Mouse (Mus musculus): ENCODE results near the gene Lrwd1.

- TF ChIP-seq GATA1 (IDR thresholded peaks at IDR 0.05; ENCODE audit: borderline replicate concordance, low read length), result no peak
- TF ChIP-seq FLI1 (IDR thresholded peaks at IDR 0.05; ENCODE audit: low read length), result no peak
Observed at GRCm38 (mm10) chr5:136179594-136179993, 43.7 kb upstream of the Lrwd1 start.
